Comparison of ENCODE assay signal across 8 mouse cellular contexts in the genomic region with DNA sequence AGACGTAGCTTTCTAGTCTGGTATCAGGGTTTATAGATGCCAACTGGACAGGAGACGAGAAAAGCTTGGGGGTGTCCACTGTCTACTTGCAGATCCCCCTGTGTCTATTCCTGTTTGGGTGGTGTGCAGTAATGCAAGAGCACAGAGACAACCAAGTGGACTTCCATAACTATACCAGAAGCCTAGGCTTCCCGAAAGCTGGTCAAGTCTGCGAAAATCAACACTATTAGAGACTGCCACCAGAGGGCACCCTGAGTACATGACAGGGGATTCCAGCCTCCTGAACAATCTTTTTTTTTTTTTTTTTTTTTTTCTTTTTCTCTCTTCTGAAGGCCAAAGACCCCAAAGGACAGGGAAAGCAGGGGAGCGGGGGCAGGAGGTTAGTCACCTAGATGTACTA. TPM values are rescaled to one million over a fixed set of nuclear protein-coding genes. Genes with fewer than 3 reads are reported as not detected.
A peak's percentile ranks its signal among the peaks of the same experiment; 100 is the strongest.
DNase-seq lines count a peak whose midpoint lies in the region; ATAC-seq and TF ChIP-seq lines count a peak whose summit lies in the region.

No protein-coding gene starts in this region.

- H3K9me3 ChIP-seq in hindbrain, embryonic 10.5 days = no peaks in the 10 kb centered on the region
- H3K9me3 ChIP-seq in hindbrain, embryonic 12.5 days (replicated peaks) = no peaks in the 10 kb centered on the region
- no peaks in the 10 kb centered on the region for H3K9me3 ChIP-seq in heart, postnatal 0 days (replicated peaks; ENCODE audit: control insufficient read depth, low read length)

- H3K4me2 ChIP-seq in hindbrain, embryonic 12.5 days (replicated peaks) = no peak overlapping the region
- no peak overlapping the region for H3K4me2 ChIP-seq in heart, postnatal 0 days (ENCODE audit: low read depth, low read length)

- peak; percentile 78 for DNase-seq in hindbrain, embryonic 10.5 days (ENCODE audit: low spot score)
- DNase-seq in adrenal gland, postnatal 14 days = peak; percentile 88
- DNase-seq in embryo, embryonic 11 days = peak; percentile 81
- peak; percentile 33 for DNase-seq in heart, postnatal 0 days (ENCODE audit: low spot score)
- peak; percentile 80 to 97 for DNase-seq in layer of hippocampus, postnatal 25 days (ENCODE audit: extremely low spot score in 1 of 2, low spot score in 1 of 2)
- peak; percentile 84 for DNase-seq in mesoderm, embryonic 11.5 days (ENCODE audit: low read depth, low spot score)
- peak; percentile 64 to 87 for DNase-seq in spleen, postnatal 4 days (ENCODE audit: low spot score in 2 of 2)

- H3K9ac ChIP-seq in hindbrain, embryonic 12.5 days = no peak overlapping the region
- H3K9ac ChIP-seq in heart, postnatal 0 days (replicated peaks; ENCODE audit: low read depth, low read length) = no peak overlapping the region

- H3K27ac ChIP-seq in hindbrain, embryonic 10.5 days = no peak overlapping the region
- H3K27ac ChIP-seq in hindbrain, embryonic 12.5 days = no peak overlapping the region
- H3K27ac ChIP-seq in heart, postnatal 0 days (ENCODE audit: low read depth) = no peak overlapping the region

- H3K27me3 ChIP-seq in hindbrain, embryonic 10.5 days (ENCODE audit: insufficient read depth, poor library complexity, severe bottlenecking) = peaks cover 99% of the 10 kb centered on the region
- H3K27me3 ChIP-seq in hindbrain, embryonic 12.5 days = peaks cover 87% of the 10 kb centered on the region
- H3K27me3 ChIP-seq in heart, postnatal 0 days (ENCODE audit: control insufficient read depth, insufficient read depth, low read length) = peaks cover 68% of the 10 kb centered on the region

- no peaks in the 10 kb centered on the region for H3K36me3 ChIP-seq in hindbrain, embryonic 10.5 days
- H3K36me3 ChIP-seq in hindbrain, embryonic 12.5 days = no peaks in the 10 kb centered on the region
- no peaks in the 10 kb centered on the region for H3K36me3 ChIP-seq in heart, postnatal 0 days (replicated peaks; ENCODE audit: control insufficient read depth, insufficient read depth, low read length)

- H3K4me1 ChIP-seq in hindbrain, embryonic 10.5 days (replicated peaks) = peaks cover 37% of the 10 kb centered on the region
- H3K4me1 ChIP-seq in hindbrain, embryonic 12.5 days = peaks cover 31% of the 10 kb centered on the region
- peaks cover 6% of the 10 kb centered on the region for H3K4me1 ChIP-seq in heart, postnatal 0 days (ENCODE audit: control insufficient read depth, insufficient read depth)

- ATAC-seq in hindbrain, embryonic 12.5 days (ENCODE audit: low FRiP score) = no peak
- ATAC-seq in heart, postnatal 0 days (ENCODE audit: insufficient read depth, low read depth) = no peak

- WGBS in hindbrain, embryonic 10.5 days = 19% methylated on average over 5 of the region's 5 CpGs
- WGBS in hindbrain, embryonic 12.5 days = 22% methylated on average over 5 of the region's 5 CpGs
- WGBS in heart, postnatal 0 days = 17% methylated on average over 5 of the region's 5 CpGs

- no peak for TF ChIP-seq EP300 in heart, postnatal 0 days (IDR thresholded peaks at IDR 0.05; ENCODE audit: low read depth)

- no peak overlapping the region for H3K4me3 ChIP-seq in hindbrain, embryonic 10.5 days
- no peak overlapping the region for H3K4me3 ChIP-seq in hindbrain, embryonic 12.5 days
- no peak overlapping the region for H3K4me3 ChIP-seq in heart, postnatal 0 days (ENCODE audit: low read depth, low read length)

- peak; percentile 78 for TF ChIP-seq CTCF in heart, postnatal 0 days (IDR thresholded peaks at IDR 0.05; ENCODE audit: low read depth)

RNA-seq across cellular contexts. Expression of gene 6430628N08Rik, which starts 12.4 kb away (rescaled TPM):
- 0.10 TPM in 1 of 2 replicates, not detected in the other for polyA plus RNA-seq in hindbrain, embryonic 10.5 days (2016; fragmentation: Nextera tagmentation; extraction: Ambion mirVana)
- polyA plus RNA-seq in hindbrain, embryonic 12.5 days (2016; fragmentation: Nextera tagmentation; extraction: Ambion mirVana) = 0.17 TPM in 1 of 2 replicates, not detected in the other
- not detected in 2 replicates for total RNA-seq in adrenal gland, postnatal 14 days (2021)
- total RNA-seq in heart, postnatal 0 days (2014; rRNA removed; ENCODE audit: low replicate concordance) = not detected in 2 replicates
- not detected in 2 replicates for polyA plus RNA-seq in heart, postnatal 0 days (2015; fragmentation: Nextera tagmentation; extraction: Ambion mirVana)
- under 1 TPM in 1 of 2 experiments, not detected in 1; 0.22 TPM for total RNA-seq in layer of hippocampus, postnatal 25 days (2021)

RNA-seq across cellular contexts. Expression of gene Kncn, which starts 18.6 kb away (rescaled TPM):
- polyA plus RNA-seq in hindbrain, embryonic 10.5 days (2016; fragmentation: Nextera tagmentation; extraction: Ambion mirVana) = not detected in 2 replicates
- not detected in 2 replicates for polyA plus RNA-seq in hindbrain, embryonic 12.5 days (2016; fragmentation: Nextera tagmentation; extraction: Ambion mirVana)
- not detected in 2 replicates for total RNA-seq in adrenal gland, postnatal 14 days (2021)
- total RNA-seq in heart, postnatal 0 days (2014; rRNA removed; ENCODE audit: low replicate concordance) = not detected in 2 replicates
- polyA plus RNA-seq in heart, postnatal 0 days (2015; fragmentation: Nextera tagmentation; extraction: Ambion mirVana) = not detected in 2 replicates
- total RNA-seq in layer of hippocampus, postnatal 25 days (2021) = under 1 TPM in 1 of 2 experiments, not detected in 1; 0.22 TPM

RNA-seq across cellular contexts. Expression of gene Dmbx1, which starts 36.9 kb away (rescaled TPM):
- 3.2 and 4.0 TPM in 2 replicates for polyA plus RNA-seq in hindbrain, embryonic 10.5 days (2016; fragmentation: Nextera tagmentation; extraction: Ambion mirVana)
- polyA plus RNA-seq in hindbrain, embryonic 12.5 days (2016; fragmentation: Nextera tagmentation; extraction: Ambion mirVana) = 10.1 and 14.7 TPM in 2 replicates
- total RNA-seq in adrenal gland, postnatal 14 days (2021) = not detected in 2 replicates
- not detected in 2 replicates for total RNA-seq in heart, postnatal 0 days (2014; rRNA removed; ENCODE audit: low replicate concordance)
- polyA plus RNA-seq in heart, postnatal 0 days (2015; fragmentation: Nextera tagmentation; extraction: Ambion mirVana) = not detected in 2 replicates
- total RNA-seq in layer of hippocampus, postnatal 25 days (2021) = under 1 TPM in 1 of 2 experiments, not detected in 1; 0.07 TPM

Comparison
In these comparisons a context has a peak if more than half of its experiments do, and no peak if none do; other contexts are left out.
1. DNase-seq: peak in every context shown above with its lines; median percentile 88 in layer of hippocampus, postnatal 25 days; 88 in adrenal gland, postnatal 14 days; 84 in mesoderm, embryonic 11.5 days; 81 in embryo, embryonic 11 days; 78 in hindbrain, embryonic 10.5 days; 76 in spleen, postnatal 4 days; 33 in heart, postnatal 0 days.